Mouse (Mus musculus) CH12.LX (cell line): ENCODE measurements around the gene Cyfip2.

Source experiments
- CTCF ChIP-seq, 2 experiments: IDR thresholded peaks in 1 of 2; conservative IDR thresholded peaks in 1 of 2; 2 replicates each; pipeline ENCODE4 v1.5.1; 2011 to 2012; ENCODE audit warnings: low read depth in 2 of 2, low read length in 2 of 2, improper control_type of control experiment in 1 of 2, inconsistent platforms in 1 of 2, mild to moderate bottlenecking in 1 of 2, moderate library complexity in 1 of 2
- E2F4 ChIP-seq: IDR thresholded peaks from 2 replicates; pipeline ENCODE4 v1.6.1; 2011; ENCODE audit warnings: low read depth, low read length, improper control_type of control experiment; ENCODE audit not compliant: insufficient replicate concordance
- EP300 ChIP-seq: IDR thresholded peaks from 2 replicates; pipeline ENCODE4 v1.6.1; 2011; ENCODE audit warnings: low read length, improper control_type of control experiment
- KAT2A ChIP-seq: IDR thresholded peaks from 2 replicates; pipeline ENCODE4 v1.6.1; 2012; ENCODE audit warnings: low read length, improper control_type of control experiment, inconsistent platforms; ENCODE audit not compliant: insufficient replicate concordance
- MAZ ChIP-seq: IDR thresholded peaks from 2 replicates; pipeline ENCODE4 v1.6.1; 2012; ENCODE audit warnings: low read depth, mild to moderate bottlenecking, inconsistent platforms, low read length, improper control_type of control experiment, moderate library complexity
- MEF2A ChIP-seq: IDR thresholded peaks from 2 replicates; pipeline ENCODE4 v1.6.1; 2014; ENCODE audit warnings: low read depth, mild to moderate bottlenecking, inconsistent platforms, low read length, improper control_type of control experiment, borderline replicate concordance
- POLR2A ChIP-seq: IDR thresholded peaks from 2 replicates; pipeline ENCODE4 v1.6.1; 2011; ENCODE audit warnings: low read depth, mild to moderate bottlenecking, improper control_type of control experiment, low read length
- SIN3A ChIP-seq: IDR thresholded peaks from 2 replicates; pipeline ENCODE4 v1.6.1; 2012; ENCODE audit warnings: low read length, improper control_type of control experiment, inconsistent platforms
- TBP ChIP-seq: conservative IDR thresholded peaks from 2 replicates; pipeline ENCODE4 v1.6.1; 2011; ENCODE audit warnings: low read depth, low read length, improper control_type of control experiment
- ZC3H11A ChIP-seq: IDR thresholded peaks from 2 replicates; pipeline ENCODE4 v1.6.1; 2012; ENCODE audit warnings: low read depth, mild to moderate bottlenecking, inconsistent platforms, low read length, improper control_type of control experiment
- ZKSCAN1 ChIP-seq: IDR thresholded peaks from 2 replicates; pipeline ENCODE4 v1.6.1; 2012; ENCODE audit warnings: low read depth, inconsistent platforms, low read length, improper control_type of control experiment, borderline replicate concordance
- ZMIZ1 ChIP-seq: IDR thresholded peaks from 2 replicates; pipeline ENCODE4 v1.6.1; 2012; ENCODE audit warnings: low read depth, mild to moderate bottlenecking, inconsistent platforms, low read length, improper control_type of control experiment

GRCm38 (mm10) chr11:46305881-46306520 lies 6.7 kb downstream of the Cyfip2 start:
- no peak for TF ChIP-seq CTCF (conservative IDR thresholded peaks at IDR 0.05 in 1 of 2, IDR thresholded peaks at IDR 0.05 in 1 of 2; ENCODE audit: low read depth in 2 of 2, low read length in 2 of 2)
- no peak for TF ChIP-seq ZC3H11A
- TF ChIP-seq POLR2A: no peak
- no peak for TF ChIP-seq ZKSCAN1
- TF ChIP-seq SIN3A: peak; percentile 46
- no peak for TF ChIP-seq TBP
- 0 out of 2 replicates have a peak, but pooled peaks have one; percentile 6 for TF ChIP-seq ZMIZ1
- TF ChIP-seq EP300: peak; percentile 11; the same call in 1 of the 2 replicates
- TF ChIP-seq MAZ: no peak
- TF ChIP-seq E2F4: no peak
- TF ChIP-seq KAT2A: no peak
- no peak for TF ChIP-seq MEF2A
